Mouse (Mus musculus) adrenal gland, adult 8-10 months (tissue): Measurements from ENCODE around the gene Filip1. TPM values are rescaled to one million over a fixed set of nuclear protein-coding genes. Genes with fewer than 3 reads are reported as not detected.

ENCODE experiments used
- DNase-seq: peaks from one replicate; pipeline ENCODE4 v3.0.0; 2022
- total RNA-seq, 4 experiments: library from RNA; stranded (reverse); gene quantifications; 2 replicates each; pipeline ENCODE4 v1.2.4; 2022

Gene Filip1
- total RNA-seq, 4 experiments from 2014 or later = 42.4 to 85.0 (median 65.0) TPM

- no peak for DNase-seq
Observed at GRCm38 (mm10) chr9:79898815-79899214, 113.8 kb downstream of the Filip1 start.

- no peak for DNase-seq
Observed at GRCm38 (mm10) chr9:79894665-79895064, 118.0 kb downstream of the Filip1 start.

GRCm38 (mm10) chr9:79893841-79894612, 118.6 kb downstream of the Filip1 start:
- DNase-seq = no peak

GRCm38 (mm10) chr9:79892183-79892582, 120.5 kb downstream of the Filip1 start:
- DNase-seq = no peak

- no peak for DNase-seq
Observed at GRCm38 (mm10) chr9:79890488-79890887, 122.2 kb downstream of the Filip1 start.

GRCm38 (mm10) chr9:79889132-79889531, 123.5 kb downstream of the Filip1 start:
- no peak for DNase-seq

- no peak for DNase-seq
Observed at GRCm38 (mm10) chr9:79885244-79886210, 127.1 kb downstream of the Filip1 start.

GRCm38 (mm10) chr9:79883139-79883538, 129.5 kb downstream of the Filip1 start:
- DNase-seq = no peak

- DNase-seq = peak; percentile 84
Observed at GRCm38 (mm10) chr9:79880031-79880430, 132.6 kb downstream of the Filip1 start.

GRCm38 (mm10) chr9:79875522-79876131, 137.0 kb downstream of the Filip1 start:
- DNase-seq = peak; percentile 51

GRCm38 (mm10) chr9:79872598-79872997, 140.1 kb downstream of the Filip1 start:
- no peak for DNase-seq

GRCm38 (mm10) chr9:79869512-79869911, 143.1 kb downstream of the Filip1 start:
- DNase-seq = no peak

GRCm38 (mm10) chr9:79865998-79866397, 146.7 kb downstream of the Filip1 start:
- DNase-seq = no peak

GRCm38 (mm10) chr9:79862544-79862943, 150.1 kb downstream of the Filip1 start:
- DNase-seq = no peak

- no peak for DNase-seq
Observed at GRCm38 (mm10) chr9:79847099-79847498, 165.6 kb downstream of the Filip1 start.

- DNase-seq = no peak
Observed at GRCm38 (mm10) chr9:79842615-79843014, 170.0 kb downstream of the Filip1 start.

- DNase-seq = no peak
Observed at GRCm38 (mm10) chr9:79842028-79842427, 170.6 kb downstream of the Filip1 start.

- no peak for DNase-seq
Observed at GRCm38 (mm10) chr9:79831294-79831693, 181.4 kb downstream of the Filip1 start.

GRCm38 (mm10) chr9:79830874-79831273, 181.8 kb downstream of the Filip1 start:
- DNase-seq = no peak

GRCm38 (mm10) chr9:79829842-79830800, 182.5 kb downstream of the Filip1 start:
- DNase-seq = no peak

GRCm38 (mm10) chr9:79827072-79827471, 185.6 kb downstream of the Filip1 start:
- DNase-seq = no peak

GRCm38 (mm10) chr9:79825526-79825925, 187.1 kb downstream of the Filip1 start:
- no peak for DNase-seq
